In genomic region chr8:79102707-79103106, GRCm38 (mm10) we compare ENCODE assay signal across 17 mouse cellular contexts.
A peak's percentile ranks its signal among the peaks of the same experiment; 100 is the strongest.
DNase-seq lines count a peak whose midpoint lies in the region; ATAC-seq and TF ChIP-seq lines count a peak whose summit lies in the region.
"Had no signal": no experiment of that assay in that cellular context is flagged by ENCODE, and none has a peak within 500 bp of the region (broad histone marks: within the 10 kb centered on the region; RNA-seq: fewer than 3 reads in every experiment).

No protein-coding gene starts in this region.

- no peak for TF ChIP-seq POLR2A in heart, adult 2 months (IDR thresholded peaks at IDR 0.05; ENCODE audit: insufficient read depth, low read depth, low read length)

- no peak overlapping the region for H3K4me2 ChIP-seq in heart, embryonic 12.5 days
- H3K4me2 ChIP-seq in limb, embryonic 11.5 days (ENCODE audit: low read depth, severe bottlenecking) = no peak overlapping the region
- no peak overlapping the region for H3K4me2 ChIP-seq in intestine, embryonic 16.5 days (ENCODE audit: low read depth, low read length)
- H3K4me2 ChIP-seq in midbrain, embryonic 16.5 days (ENCODE audit: low read length) = no peak overlapping the region
- H3K4me2 ChIP-seq: stomach, embryonic 15.5 days had no signal

- H3K9ac ChIP-seq in heart, embryonic 12.5 days = no peak overlapping the region
- H3K9ac ChIP-seq in heart, adult 2 months (ENCODE audit: low read depth, low read length) = no peak overlapping the region
- no peak overlapping the region for H3K9ac ChIP-seq in limb, embryonic 11.5 days (ENCODE audit: low read length)
- no peak overlapping the region for H3K9ac ChIP-seq in intestine, embryonic 16.5 days (ENCODE audit: low read depth, low read length)
- no peak overlapping the region for H3K9ac ChIP-seq in midbrain, embryonic 16.5 days (ENCODE audit: low read depth, low read length)
- H3K9ac ChIP-seq: stomach, embryonic 15.5 days had no signal

- peaks cover 11% of the 10 kb centered on the region; the same call in 1 of the 2 replicates for H3K36me3 ChIP-seq in heart, embryonic 12.5 days
- H3K36me3 ChIP-seq in heart, adult 2 months (ENCODE audit: control insufficient read depth, insufficient read depth, low read length) = peaks cover 8% of the 10 kb centered on the region; the same call in 1 of the 2 replicates
- peaks cover 3% of the 10 kb centered on the region; the same call in 1 of the 2 replicates for H3K36me3 ChIP-seq in limb, embryonic 11.5 days (ENCODE audit: control insufficient read depth, insufficient read depth, low read length)
- peaks cover 79% of the 10 kb centered on the region for H3K36me3 ChIP-seq in limb, embryonic 10.5 days
- H3K36me3 ChIP-seq in intestine, embryonic 16.5 days (ENCODE audit: control insufficient read depth, insufficient read depth, low read length) = no peaks in the 10 kb centered on the region
- no peaks in the 10 kb centered on the region; the same call in 1 of the 2 replicates for H3K36me3 ChIP-seq in midbrain, embryonic 16.5 days (ENCODE audit: control insufficient read depth, insufficient read depth, low read length)
- H3K36me3 ChIP-seq: stomach, embryonic 15.5 days had no signal

- ATAC-seq in heart, embryonic 12.5 days (ENCODE audit: insufficient number of reproducible peaks, low FRiP score) = no peak
- no peak for ATAC-seq in limb, embryonic 11.5 days (ENCODE audit: insufficient number of reproducible peaks, low FRiP score, low TSS enrichment, low read depth)
- no peak for ATAC-seq in intestine, embryonic 16.5 days
- peak; percentile 41; the same call in 1 of the 2 replicates for ATAC-seq in midbrain, embryonic 16.5 days

- peaks cover 44% of the 10 kb centered on the region for H3K4me1 ChIP-seq in heart, embryonic 12.5 days (replicated peaks)
- H3K4me1 ChIP-seq in heart, adult 2 months (ENCODE audit: control insufficient read depth, insufficient read depth, low read length) = peaks cover 13% of the 10 kb centered on the region
- 0 out of 2 replicates have a peak, but pooled peaks cover 6% of the 10 kb centered on the region for H3K4me1 ChIP-seq in limb, embryonic 11.5 days (ENCODE audit: control insufficient read depth, insufficient read depth, low read length)
- H3K4me1 ChIP-seq in limb, embryonic 10.5 days = 0 out of 2 replicates have a peak, but pooled peaks cover 4% of the 10 kb centered on the region
- peaks cover 39% of the 10 kb centered on the region for H3K4me1 ChIP-seq in intestine, embryonic 16.5 days (ENCODE audit: control insufficient read depth, insufficient read depth, low read length)
- peaks cover 6% of the 10 kb centered on the region for H3K4me1 ChIP-seq in midbrain, embryonic 16.5 days (ENCODE audit: control insufficient read depth, insufficient read depth, low read length)

- H3K79me2 ChIP-seq in heart, adult 2 months (replicated peaks; ENCODE audit: control insufficient read depth, insufficient read depth, low read length) = no peaks in the 10 kb centered on the region

- H3K27ac ChIP-seq in heart, embryonic 12.5 days (ENCODE audit: poor library complexity, severe bottlenecking) = peak overlapping the region; percentile 27; the same call in 1 of the 2 replicates
- H3K27ac ChIP-seq in heart, adult 2 months = no peak overlapping the region; the same call in 1 of the 2 replicates
- 0 out of 2 replicates have a peak overlapping the region, but pooled peaks have one; percentile 30 for H3K27ac ChIP-seq in limb, embryonic 11.5 days (replicated peaks; ENCODE audit: low read depth, low read length)
- H3K27ac ChIP-seq in limb, embryonic 10.5 days = no peak overlapping the region
- H3K27ac ChIP-seq in intestine, embryonic 16.5 days (ENCODE audit: low read length) = 0 out of 2 replicates have a peak overlapping the region, but pooled peaks have one; percentile 15
- H3K27ac ChIP-seq in midbrain, embryonic 16.5 days (ENCODE audit: low read length) = no peak overlapping the region
- H3K27ac ChIP-seq: macrophage; stomach, embryonic 15.5 days had no signal

- DNase-seq in heart, adult 2 months = no peak
- DNase-seq in limb, embryonic 11.5 days (ENCODE audit: low spot score) = no peak
- no peak for DNase-seq in limb, embryonic 10.5 days (ENCODE audit: low spot score)
- no peak for DNase-seq in embryo, embryonic 10 days (ENCODE audit: low spot score)
- DNase-seq in layer of hippocampus, postnatal 14 days (ENCODE audit: low spot score in 2 of 2) = no peak
- DNase-seq: cerebellum, postnatal 36 days; gastrocnemius, postnatal 25 days; heart, postnatal 10 days; kidney, adult 18-20 months; kidney, postnatal 14 days; liver; lung, adult 2 months had no signal

- intact Hi-C loops in heart, adult 2 months (cut with DNase I) = loop anchor here (2.0 kb wide), 1 partner anchor 16 kb away; no protein-coding TSS in a partner anchor

- no peaks in the 10 kb centered on the region for H3K27me3 ChIP-seq in heart, embryonic 12.5 days (replicated peaks)
- no peaks in the 10 kb centered on the region for H3K27me3 ChIP-seq in heart, adult 2 months (ENCODE audit: control insufficient read depth, insufficient read depth, low read length)
- no peaks in the 10 kb centered on the region for H3K27me3 ChIP-seq in limb, embryonic 11.5 days (ENCODE audit: control insufficient read depth, insufficient read depth, low read length)
- no peaks in the 10 kb centered on the region for H3K27me3 ChIP-seq in limb, embryonic 10.5 days (ENCODE audit: low read depth, poor library complexity, severe bottlenecking)
- H3K27me3 ChIP-seq in intestine, embryonic 16.5 days (replicated peaks; ENCODE audit: control insufficient read depth, insufficient read depth, low read length) = no peaks in the 10 kb centered on the region
- no peaks in the 10 kb centered on the region for H3K27me3 ChIP-seq in midbrain, embryonic 16.5 days (ENCODE audit: control insufficient read depth, insufficient read depth, low read depth, low read length)
- H3K27me3 ChIP-seq: stomach, embryonic 15.5 days had no signal

- no peak overlapping the region for H3K4me3 ChIP-seq in heart, embryonic 12.5 days
- H3K4me3 ChIP-seq in heart, adult 2 months = no peak overlapping the region
- no peak overlapping the region for H3K4me3 ChIP-seq in limb, embryonic 11.5 days (ENCODE audit: low read depth, low read length)
- H3K4me3 ChIP-seq in limb, embryonic 10.5 days = no peak overlapping the region
- no peak overlapping the region for H3K4me3 ChIP-seq in intestine, embryonic 16.5 days (ENCODE audit: low read length)
- H3K4me3 ChIP-seq in midbrain, embryonic 16.5 days (ENCODE audit: low read depth, low read length) = no peak overlapping the region
- H3K4me3 ChIP-seq: stomach, embryonic 15.5 days had no signal

- TF ChIP-seq CTCF in heart, adult 2 months (IDR thresholded peaks at IDR 0.05) = no peak

- no peaks in the 10 kb centered on the region for H3K9me3 ChIP-seq in heart, embryonic 12.5 days (replicated peaks)
- no peaks in the 10 kb centered on the region for H3K9me3 ChIP-seq in limb, embryonic 11.5 days (ENCODE audit: control insufficient read depth, low read length)
- H3K9me3 ChIP-seq in limb, embryonic 10.5 days (replicated peaks) = no peaks in the 10 kb centered on the region
- no peaks in the 10 kb centered on the region for H3K9me3 ChIP-seq in intestine, embryonic 16.5 days (ENCODE audit: control insufficient read depth, low read length)
- H3K9me3 ChIP-seq in midbrain, embryonic 16.5 days (replicated peaks; ENCODE audit: control insufficient read depth, low read length, poor library complexity, severe bottlenecking) = no peaks in the 10 kb centered on the region
- H3K9me3 ChIP-seq: stomach, embryonic 15.5 days had no signal

- TF ChIP-seq EP300 in heart, adult 2 months (IDR thresholded peaks at IDR 0.05; ENCODE audit: insufficient read depth, low read depth, low read length) = no peak

- 62% methylated on average over 4 of the region's 4 CpGs for WGBS in heart, embryonic 12.5 days
- 76% methylated on average over 4 of the region's 4 CpGs for WGBS in heart, adult 2 months
- WGBS in limb, embryonic 11.5 days = 92% methylated on average over 4 of the region's 4 CpGs
- 88% methylated on average over 4 of the region's 4 CpGs for WGBS in limb, embryonic 10.5 days
- WGBS in intestine, embryonic 16.5 days = 65% methylated on average over 4 of the region's 4 CpGs
- WGBS in midbrain, embryonic 16.5 days = 43% methylated on average over 4 of the region's 4 CpGs

Comparison
In these comparisons a context has a peak if more than half of its experiments do, and no peak if none do; other contexts are left out.
1. H3K27ac ChIP-seq: peak in heart, embryonic 12.5 days (single experiment), limb, embryonic 11.5 days (single experiment) and intestine, embryonic 16.5 days (single experiment); none in heart, adult 2 months (single experiment), limb, embryonic 10.5 days (single experiment) and midbrain, embryonic 16.5 days (single experiment).